Mouse (Mus musculus): ENCODE measurements around the gene Gm42742. TPM values are rescaled to one million over a fixed set of nuclear protein-coding genes. Genes with fewer than 3 reads are reported as not detected.

Gene Gm42742
- polyA plus RNA-seq, 1 experiment from 2014 or later = 53.8 TPM

- H3K9ac ChIP-seq (ENCODE audit: low read depth, low read length) = no peak overlapping the region
- H3K4me1 ChIP-seq (replicated peaks; ENCODE audit: insufficient read depth, low read length) = 0 out of 2 replicates have a peak, but pooled peaks cover 4% of the 10 kb centered on the region
- WGBS = 88% methylated on average over 6 of the region's 6 CpGs
- TF ChIP-seq CTCF (IDR thresholded peaks at IDR 0.05; ENCODE audit: low read depth) = no peak
- no peaks in the 10 kb centered on the region for H3K9me3 ChIP-seq (replicated peaks; ENCODE audit: low read length)
- no peak for ATAC-seq (replicated peaks; ENCODE audit: low FRiP score, low read depth)
- DNase-seq (ENCODE audit: low spot score) = no peak
- H3K4me3 ChIP-seq (replicated peaks; ENCODE audit: low read depth, low read length) = no peak overlapping the region
- H3K27ac ChIP-seq = no peak overlapping the region
- H3K36me3 ChIP-seq (ENCODE audit: insufficient read depth, low read length) = peaks cover 20% of the 10 kb centered on the region
- H3K4me2 ChIP-seq (ENCODE audit: low read length) = no peak overlapping the region
- H3K27me3 ChIP-seq (ENCODE audit: insufficient read depth, low read length) = no peaks in the 10 kb centered on the region
Measured at GRCm38 (mm10) chr7:126978841-126979240, 42.1 kb downstream of the Gm42742 start.

DNA sequence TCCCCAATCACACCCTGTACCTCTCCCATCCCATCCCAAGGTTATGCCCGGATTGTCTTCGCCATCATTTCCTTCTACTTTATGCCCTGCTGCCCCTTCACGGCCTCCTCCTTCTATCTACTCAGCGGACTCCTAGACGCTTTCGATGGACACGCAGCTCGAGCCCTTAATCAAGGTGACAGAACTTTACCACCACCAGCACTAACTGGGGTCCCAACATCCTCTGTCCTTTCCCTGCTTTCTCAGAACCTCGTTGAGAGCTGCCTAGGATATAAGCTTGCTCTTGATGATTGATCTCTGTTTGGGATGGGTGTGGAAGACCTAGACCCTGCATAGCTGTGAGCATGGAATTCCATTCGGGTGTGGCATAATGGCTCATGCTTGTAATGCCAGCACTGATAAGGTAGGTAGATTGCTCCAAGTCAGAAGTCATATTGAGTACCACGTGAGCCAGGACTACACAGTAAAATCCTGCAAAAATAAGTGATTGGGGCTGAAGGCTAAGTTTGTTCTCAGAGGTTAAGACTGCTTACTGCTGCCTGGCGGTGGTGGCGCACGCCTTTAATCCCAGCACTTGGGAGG, 43.9 kb downstream of the Gm42742 start:
- Histone ChIP-seq H3K4me1 (replicated peaks; ENCODE audit: insufficient read depth, low read length) (0 out of 2 replicates have a peak, but pooled peaks cover 4% of the 10 kb centered on the region), H3K4me3 (replicated peaks; ENCODE audit: low read depth, low read length) (peak overlapping the region; percentile 73), H3K4me2 (ENCODE audit: low read length) (peak overlapping the region; percentile 68), H3K36me3 (ENCODE audit: insufficient read depth, low read length) (peaks cover 20% of the 10 kb centered on the region), H3K9me3 (replicated peaks; ENCODE audit: low read length) (no peaks in the 10 kb centered on the region), H3K9ac (ENCODE audit: low read depth, low read length) (peak overlapping the region; percentile 87), H3K27me3 (ENCODE audit: insufficient read depth, low read length) (no peaks in the 10 kb centered on the region), H3K27ac (peak overlapping the region; percentile 95)
- ATAC-seq (replicated peaks; ENCODE audit: low FRiP score, low read depth) = no peak
- DNase-seq (ENCODE audit: low spot score) = peak; percentile 28
- WGBS = 24% methylated on average over 14 of the region's 14 CpGs
- TF ChIP-seq CTCF (IDR thresholded peaks at IDR 0.05; ENCODE audit: low read depth) = no peak

DNA sequence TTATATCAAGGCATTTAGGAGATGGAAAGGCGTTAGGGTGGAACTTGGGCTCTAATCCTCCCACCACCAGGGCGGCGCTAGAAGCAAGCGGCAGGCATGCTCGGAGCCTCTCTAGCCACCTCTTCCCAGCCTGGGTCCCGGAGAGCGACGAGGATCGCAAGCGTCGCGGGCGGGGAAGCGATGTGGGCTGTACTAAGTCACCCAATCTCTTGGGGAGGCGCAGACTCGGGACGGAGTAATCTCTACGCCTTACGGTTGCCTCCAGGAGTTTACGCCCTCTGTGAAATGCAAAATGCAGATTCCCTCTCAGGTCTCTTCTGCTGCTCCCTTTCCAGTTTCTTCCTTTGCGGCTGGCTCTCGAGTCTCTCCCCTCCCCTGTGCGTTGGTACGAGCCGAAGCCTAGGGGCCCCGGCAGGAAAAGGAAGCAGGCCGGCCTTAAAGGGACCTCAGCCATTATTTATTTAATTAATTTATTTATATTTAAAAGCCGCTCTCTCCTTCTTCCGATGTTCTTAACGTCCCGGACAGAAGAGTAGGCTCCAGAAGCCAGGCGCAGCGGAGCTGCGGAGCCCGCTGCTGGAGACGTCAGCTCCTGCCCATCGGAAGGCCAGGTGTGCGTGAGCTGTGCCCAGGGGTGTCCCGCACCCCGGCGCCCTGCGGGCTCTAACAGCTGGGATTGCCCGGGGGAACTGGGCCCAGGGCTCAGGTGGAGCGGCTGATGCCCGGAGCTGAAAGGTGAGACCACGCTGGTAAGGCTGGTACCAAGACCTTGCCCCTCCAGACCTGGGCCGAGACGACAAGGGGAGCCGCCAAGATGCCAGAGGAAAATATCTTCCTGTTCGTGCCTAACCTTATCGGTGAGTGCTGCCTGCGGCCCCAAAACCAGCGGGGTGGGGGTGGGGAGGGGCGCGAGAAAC, 44.7 kb downstream of the Gm42742 start, which contains the start of gene Cdiptos:
Gene Cdiptos (minus strand): TSS at position 149 of the 917 bp plus-strand sequence.
- peak within 1 kb of the TSS; percentile 95 for H3K27ac ChIP-seq
- peak; percentile 100 for TF ChIP-seq CTCF (IDR thresholded peaks at IDR 0.05; ENCODE audit: low read depth)
- no peaks in the 10 kb centered on the region for H3K9me3 ChIP-seq (replicated peaks; ENCODE audit: low read length)
- H3K4me3 ChIP-seq (replicated peaks; ENCODE audit: low read depth, low read length) = peak within 1 kb of the TSS; percentile 73
- DNase-seq (ENCODE audit: low spot score) (peak; percentile 98), ATAC-seq (replicated peaks; ENCODE audit: low FRiP score, low read depth) (peak; percentile 95)
- H3K4me1 ChIP-seq (replicated peaks; ENCODE audit: insufficient read depth, low read length) = 0 out of 2 replicates have a peak, but pooled peaks cover 4% of the 10 kb centered on the region
- no peaks in the 10 kb centered on the region for H3K27me3 ChIP-seq (ENCODE audit: insufficient read depth, low read length)
- peak within 1 kb of the TSS; percentile 68 for H3K4me2 ChIP-seq (ENCODE audit: low read length)
- WGBS = under 1% methylated on average over 55 of the region's 55 CpGs
- H3K36me3 ChIP-seq (ENCODE audit: insufficient read depth, low read length) = peaks cover 20% of the 10 kb centered on the region
- H3K9ac ChIP-seq (ENCODE audit: low read depth, low read length) = peak within 1 kb of the TSS; percentile 87

DNA sequence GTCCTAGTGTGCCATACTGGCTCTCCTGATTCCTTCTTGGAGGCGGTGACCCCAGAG, 45.2 kb downstream of the Gm42742 start, which contains the start of gene Cdipt:
Gene Cdipt (plus strand): TSS at position 22 of the 57 bp plus-strand sequence.
- 0% methylated on average over 1 of the region's 1 CpGs for WGBS
- TF ChIP-seq CTCF (IDR thresholded peaks at IDR 0.05; ENCODE audit: low read depth) = no peak

DNA sequence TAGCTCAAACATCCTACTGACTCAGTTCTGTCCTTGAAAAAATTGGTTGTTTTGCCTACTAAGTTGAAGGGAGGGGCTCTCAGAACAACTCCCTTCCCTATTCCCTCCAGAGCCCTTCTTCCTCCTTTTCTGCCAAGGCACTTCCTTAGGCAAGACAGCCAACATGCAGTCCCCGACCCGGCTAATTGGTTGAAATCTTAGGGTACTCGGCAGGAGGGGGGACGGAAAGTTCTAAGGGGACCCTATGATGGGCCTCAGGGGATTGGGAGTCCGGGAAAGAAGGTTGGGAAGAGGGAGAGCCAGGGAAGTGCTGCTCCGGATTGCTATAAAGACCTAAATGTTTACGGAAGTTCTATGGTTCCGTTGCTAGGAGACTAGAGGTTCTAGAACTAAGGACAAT, 45.4 kb downstream of the Gm42742 start:
- Histone ChIP-seq H3K9me3 (replicated peaks; ENCODE audit: low read length) (no peaks in the 10 kb centered on the region), H3K27me3 (ENCODE audit: insufficient read depth, low read length) (no peaks in the 10 kb centered on the region), H3K27ac (peak overlapping the region; percentile 95), H3K4me2 (ENCODE audit: low read length) (peak overlapping the region; percentile 68), H3K4me3 (replicated peaks; ENCODE audit: low read depth, low read length) (peak overlapping the region; percentile 73), H3K36me3 (ENCODE audit: insufficient read depth, low read length) (peaks cover 20% of the 10 kb centered on the region), H3K9ac (ENCODE audit: low read depth, low read length) (peak overlapping the region; percentile 87; the same call in 1 of the 2 replicates), H3K4me1 (replicated peaks; ENCODE audit: insufficient read depth, low read length) (0 out of 2 replicates have a peak, but pooled peaks cover 4% of the 10 kb centered on the region)
- WGBS = 12% methylated on average over 8 of the region's 8 CpGs
- TF ChIP-seq CTCF (IDR thresholded peaks at IDR 0.05; ENCODE audit: low read depth) = no peak
- ATAC-seq (replicated peaks; ENCODE audit: low FRiP score, low read depth) = 0 out of 2 replicates have a peak, but pooled peaks have one; percentile 2
- peak; percentile 11 for DNase-seq (ENCODE audit: low spot score)

More for the DNA sequence above, 45.2 kb downstream of the Gm42742 start, which contains the start of gene Cdipt:
- H3K4me2 ChIP-seq (ENCODE audit: low read length) = peak within 1 kb of the TSS; percentile 68
- H3K4me1 ChIP-seq (replicated peaks; ENCODE audit: insufficient read depth, low read length) = 0 out of 2 replicates have a peak, but pooled peaks cover 4% of the 10 kb centered on the region
- peak within 1 kb of the TSS; percentile 73 for H3K4me3 ChIP-seq (replicated peaks; ENCODE audit: low read depth, low read length)
- H3K27ac ChIP-seq = peak within 1 kb of the TSS; percentile 95
- no peaks in the 10 kb centered on the region for H3K27me3 ChIP-seq (ENCODE audit: insufficient read depth, low read length)
- ATAC-seq (replicated peaks; ENCODE audit: low FRiP score, low read depth) (no peak), DNase-seq (ENCODE audit: low spot score) (no peak)
- H3K9ac ChIP-seq (ENCODE audit: low read depth, low read length) = peak within 1 kb of the TSS; percentile 87
- H3K36me3 ChIP-seq (ENCODE audit: insufficient read depth, low read length) = peaks cover 20% of the 10 kb centered on the region
- H3K9me3 ChIP-seq (replicated peaks; ENCODE audit: low read length) = no peaks in the 10 kb centered on the region

GRCm38 (mm10) chr7:126967361-126967760, 53.5 kb downstream of the Gm42742 start:
- Histone ChIP-seq H3K4me1 (replicated peaks; ENCODE audit: insufficient read depth, low read length) (no peaks in the 10 kb centered on the region), H3K9ac (ENCODE audit: low read depth, low read length) (no peak overlapping the region), H3K9me3 (replicated peaks; ENCODE audit: low read length) (no peaks in the 10 kb centered on the region), H3K4me3 (replicated peaks; ENCODE audit: low read depth, low read length) (no peak overlapping the region), H3K27me3 (ENCODE audit: insufficient read depth, low read length) (no peaks in the 10 kb centered on the region), H3K36me3 (ENCODE audit: insufficient read depth, low read length) (no peaks in the 10 kb centered on the region), H3K4me2 (ENCODE audit: low read length) (no peak overlapping the region), H3K27ac (no peak overlapping the region)
- 67% methylated on average over 6 of the region's 6 CpGs for WGBS
- no peak for TF ChIP-seq CTCF (IDR thresholded peaks at IDR 0.05; ENCODE audit: low read depth)
- no peak for DNase-seq (ENCODE audit: low spot score)
- no peak for ATAC-seq (replicated peaks; ENCODE audit: low FRiP score, low read depth)

All from kidney, postnatal 0 days (tissue).